15 mouse cellular contexts compared by ENCODE assay signal in the genomic region with DNA sequence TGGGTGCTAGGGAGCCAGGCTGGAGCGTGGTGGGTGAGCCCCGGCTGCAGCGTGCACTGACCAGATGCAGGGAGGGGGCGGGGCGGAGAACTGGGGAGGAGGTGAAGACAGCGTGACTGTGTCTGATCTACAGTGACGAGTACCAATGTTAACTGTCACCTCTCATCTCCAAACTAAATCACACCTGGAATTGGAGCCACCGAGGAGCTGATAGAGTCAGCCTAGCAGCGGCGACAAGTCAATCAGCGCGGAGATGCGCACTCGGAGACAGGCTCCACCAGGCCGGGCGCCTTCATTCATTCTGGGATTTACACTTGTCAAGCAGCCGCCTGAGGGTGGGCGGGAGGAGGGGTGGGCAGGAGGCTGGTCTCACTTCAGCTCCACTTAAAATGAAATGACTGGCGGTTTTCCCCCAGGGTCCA. TPM values are rescaled to one million over a fixed set of nuclear protein-coding genes. Genes with fewer than 3 reads are reported as not detected.
DNase-seq lines count a peak whose midpoint lies in the region; ATAC-seq lines count a peak whose summit lies in the region.
"Had no signal": no experiment of that assay in that cellular context is flagged by ENCODE, and none has a peak within 500 bp of the region (broad histone marks: within the 10 kb centered on the region; RNA-seq: fewer than 3 reads in every experiment).

No protein-coding gene starts in this region.

- H3K9me3 ChIP-seq in heart, embryonic 12.5 days (replicated peaks), result no peaks in the 10 kb centered on the region
- no peaks in the 10 kb centered on the region for H3K9me3 ChIP-seq in hindbrain, embryonic 11.5 days (ENCODE audit: control insufficient read depth, low read length)
- H3K9me3 ChIP-seq in midbrain, embryonic 14.5 days (ENCODE audit: control insufficient read depth, low read length), result no peaks in the 10 kb centered on the region
- H3K9me3 ChIP-seq: limb, embryonic 12.5 days had no signal

- WGBS in heart, embryonic 12.5 days, result under 1% methylated on average over 19 of the region's 19 CpGs
- WGBS in hindbrain, embryonic 11.5 days, result 2% methylated on average over 19 of the region's 19 CpGs
- WGBS in midbrain, embryonic 14.5 days, result under 1% methylated on average over 19 of the region's 19 CpGs

- no peak overlapping the region for H3K27ac ChIP-seq in heart, embryonic 12.5 days (ENCODE audit: poor library complexity, severe bottlenecking)
- H3K27ac ChIP-seq in hindbrain, embryonic 11.5 days (ENCODE audit: low read depth, low read length), result no peak overlapping the region
- no peak overlapping the region for H3K27ac ChIP-seq in midbrain, embryonic 14.5 days (replicated peaks; ENCODE audit: low read depth, low read length)
- H3K27ac ChIP-seq: gastrocnemius, adult 2 months; limb, embryonic 12.5 days had no signal

- peak overlapping the region; percentile 20 for H3K4me2 ChIP-seq in heart, embryonic 12.5 days
- H3K4me2 ChIP-seq in hindbrain, embryonic 11.5 days (replicated peaks; ENCODE audit: low read depth, low read length), result peak overlapping the region; percentile 29
- peak overlapping the region; percentile 50 for H3K4me2 ChIP-seq in midbrain, embryonic 14.5 days (ENCODE audit: low read length)
- H3K4me2 ChIP-seq: limb, embryonic 12.5 days had no signal

- no peaks in the 10 kb centered on the region for H3K36me3 ChIP-seq in heart, embryonic 12.5 days
- no peaks in the 10 kb centered on the region for H3K36me3 ChIP-seq in hindbrain, embryonic 11.5 days (ENCODE audit: control insufficient read depth, insufficient read depth, low read length)
- no peaks in the 10 kb centered on the region for H3K36me3 ChIP-seq in midbrain, embryonic 14.5 days (ENCODE audit: control insufficient read depth, insufficient read depth, low read length)
- H3K36me3 ChIP-seq: limb, embryonic 12.5 days had no signal

- no peak overlapping the region for H3K4me3 ChIP-seq in heart, embryonic 12.5 days
- no peak overlapping the region for H3K4me3 ChIP-seq in hindbrain, embryonic 11.5 days (ENCODE audit: low read depth, low read length)
- 0 out of 2 replicates have a peak overlapping the region, but pooled peaks have one; percentile 11 for H3K4me3 ChIP-seq in midbrain, embryonic 14.5 days (replicated peaks; ENCODE audit: low read depth, low read length)
- H3K4me3 ChIP-seq: gastrocnemius, adult 2 months; limb, embryonic 12.5 days had no signal

- H3K4me1 ChIP-seq in heart, embryonic 12.5 days (replicated peaks), result no peaks in the 10 kb centered on the region
- H3K4me1 ChIP-seq in hindbrain, embryonic 11.5 days (replicated peaks; ENCODE audit: control insufficient read depth, insufficient read depth, low read length), result peaks cover 2% of the 10 kb centered on the region
- H3K4me1 ChIP-seq in midbrain, embryonic 14.5 days (ENCODE audit: control insufficient read depth, insufficient read depth, low read length), result peaks cover 32% of the 10 kb centered on the region
- H3K4me1 ChIP-seq: limb, embryonic 12.5 days had no signal

- H3K27me3 ChIP-seq in heart, embryonic 12.5 days (replicated peaks), result peaks cover 60% of the 10 kb centered on the region
- H3K27me3 ChIP-seq in hindbrain, embryonic 11.5 days (ENCODE audit: control insufficient read depth, insufficient read depth, low read length), result peaks cover 42% of the 10 kb centered on the region
- H3K27me3 ChIP-seq in midbrain, embryonic 14.5 days (ENCODE audit: control insufficient read depth, insufficient read depth, low read length), result peaks cover 11% of the 10 kb centered on the region

- H3K9ac ChIP-seq in heart, embryonic 12.5 days, result no peak overlapping the region
- H3K9ac ChIP-seq in hindbrain, embryonic 11.5 days (ENCODE audit: low read depth, low read length), result no peak overlapping the region
- no peak overlapping the region; the same call in 1 of the 2 replicates for H3K9ac ChIP-seq in midbrain, embryonic 14.5 days (replicated peaks; ENCODE audit: low read length)
- H3K9ac ChIP-seq: limb, embryonic 12.5 days had no signal

- DNase-seq in heart, postnatal 4 days, result no peak
- DNase-seq in embryo, embryonic 11 days, result peak; percentile 32
- DNase-seq in hindbrain, embryonic 11.5 days (ENCODE audit: low spot score), result peak; percentile 44
- DNase-seq in midbrain, embryonic 14.5 days, result peak; percentile 65
- DNase-seq in kidney, postnatal 10 days, result no peak
- DNase-seq in layer of hippocampus, adult 11-12 months (ENCODE audit: low spot score), result no peak
- DNase-seq: B cell, adult 2 months; gastrocnemius, adult 2 months; kidney, postnatal 14 days; lung, adult 18-20 months; right cerebral cortex, postnatal 25 days; thymus, postnatal 36 days had no signal

- no peak for ATAC-seq in heart, embryonic 12.5 days (ENCODE audit: insufficient number of reproducible peaks, low FRiP score)
- ATAC-seq in hindbrain, embryonic 11.5 days (ENCODE audit: low FRiP score), result peak; percentile 25; the same call in 1 of the 2 replicates
- no peak for ATAC-seq in midbrain, embryonic 14.5 days (ENCODE audit: low FRiP score, low TSS enrichment)
- ATAC-seq in activated CD4-positive, CD25-positive, alpha-beta regulatory T cell, adult 4 months, result no peak

RNA-seq across cellular contexts. Expression of gene Gpatch2l, which starts 30.5 kb away (rescaled TPM):
- 14.6 and 14.8 TPM in 2 replicates for polyA plus RNA-seq in heart, embryonic 12.5 days (2016; fragmentation: Nextera tagmentation; extraction: Ambion mirVana)
- total RNA-seq in heart, postnatal 4 days (2021), result 10 to 100 TPM; 17.9 to 18.3 TPM
- polyA plus RNA-seq in hindbrain, embryonic 11.5 days (2014; fragmentation: Nextera tagmentation; extraction: Ambion mirVana), result 17.4 and 18.8 TPM in 2 replicates
- 23.1 and 31.2 TPM in 2 replicates for polyA plus RNA-seq in midbrain, embryonic 14.5 days (2014; fragmentation: Nextera tagmentation; extraction: Ambion mirVana)
- 10 to 100 TPM; 16.9 to 23.2 TPM for polyA plus RNA-seq in activated CD4-positive, CD25-positive, alpha-beta regulatory T cell, adult 4 months (2017; shearing (Covaris generic))

Comparison
In these comparisons a context has a peak if more than half of its experiments do, and no peak if none do; other contexts are left out.
1. DNase-seq: peak in embryo, embryonic 11 days (single experiment), hindbrain, embryonic 11.5 days (single experiment) and midbrain, embryonic 14.5 days (single experiment); none in heart, postnatal 4 days (single experiment), kidney, postnatal 10 days (single experiment) and layer of hippocampus, adult 11-12 months (single experiment).
2. Peak in every context shown above with its lines, with median percentiles within 50 percentile points of each other: H3K4me2 ChIP-seq.